Mouse (Mus musculus) bone marrow macrophage, adult 2 months (primary cell): Measurements from ENCODE around the gene Lurap1.

ENCODE experiments used
- CTCF ChIP-seq: IDR thresholded peaks from 2 replicates; pipeline ENCODE4 v1.5.1; 2012; ENCODE audit warnings: low read depth, mild to moderate bottlenecking, low read length, moderate library complexity
- POLR2A ChIP-seq: IDR thresholded peaks from 2 replicates; pipeline ENCODE4 v1.6.1; 2012; ENCODE audit warnings: mild to moderate bottlenecking, low read depth, low read length, borderline replicate concordance

- no peak for TF ChIP-seq POLR2A
- TF ChIP-seq CTCF = no peak
Measured at GRCm38 (mm10) chr4:116165708-116166407, 14.7 kb upstream of the Lurap1 start.
